Mouse (Mus musculus): ENCODE measurements around the gene Ncl.

- 0 out of 2 replicates have a peak, but pooled peaks have one; percentile 17 for TF ChIP-seq MYC (IDR thresholded peaks at IDR 0.05; ENCODE audit: low read depth, low read length)
- TF ChIP-seq CHD1 (IDR thresholded peaks at IDR 0.05; ENCODE audit: low read depth, low read length): no peak
- TF ChIP-seq EP300 (IDR thresholded peaks at IDR 0.05; ENCODE audit: low read depth in 1 of 2, low read length in 2 of 2): no peak
- no peak for TF ChIP-seq CTCF (IDR thresholded peaks at IDR 0.05 in 2 of 3, conservative IDR thresholded peaks at IDR 0.05 in 1 of 3; ENCODE audit: control insufficient read depth in 1 of 3, insufficient read depth in 1 of 3, low read depth in 2 of 3, low read length in 3 of 3, poor library complexity in 1 of 3, severe bottlenecking in 1 of 3)
- TF ChIP-seq POLR2A (IDR thresholded peaks at IDR 0.05; ENCODE audit: control insufficient read depth in 1 of 2, insufficient read depth in 1 of 2, low read depth in 1 of 2, low read length in 2 of 2, poor library complexity in 1 of 2): no peak
- TF ChIP-seq MAZ (IDR thresholded peaks at IDR 0.05; ENCODE audit: low read depth, low read length): no peak
These were observed 1.2 kb upstream of the Ncl start for GRCm38 (mm10) chr1:86360441-86360840.
